ENCODE assay signal across 19 mouse cellular contexts in genomic region chr9:71586408-71586807, GRCm38 (mm10). TPM values are rescaled to one million over a fixed set of nuclear protein-coding genes. Genes with fewer than 3 reads are reported as not detected.
A peak's percentile ranks its signal among the peaks of the same experiment; 100 is the strongest.
DNase-seq lines count a peak whose midpoint lies in the region; ATAC-seq lines count a peak whose summit lies in the region.
"Had no signal": no experiment of that assay in that cellular context is flagged by ENCODE, and none has a peak within 500 bp of the region (broad histone marks: within the 10 kb centered on the region; RNA-seq: fewer than 3 reads in every experiment).

No protein-coding gene starts in this region.

- H3K9me3 ChIP-seq in intestine, embryonic 16.5 days (ENCODE audit: control insufficient read depth, low read length): no peaks in the 10 kb centered on the region
- no peaks in the 10 kb centered on the region for H3K9me3 ChIP-seq in intestine, embryonic 15.5 days
- H3K9me3 ChIP-seq: heart, embryonic 15.5 days; liver, embryonic 13.5 days; neural tube, embryonic 15.5 days had no signal

- H3K4me1 ChIP-seq in intestine, embryonic 16.5 days (ENCODE audit: control insufficient read depth, insufficient read depth, low read length): no peaks in the 10 kb centered on the region
- 0 out of 2 replicates have a peak, but pooled peaks cover 2% of the 10 kb centered on the region for H3K4me1 ChIP-seq in intestine, embryonic 15.5 days (replicated peaks)
- H3K4me1 ChIP-seq: hindbrain, embryonic 13.5 days; limb, embryonic 12.5 days; midbrain, embryonic 12.5 days; neural tube, embryonic 15.5 days had no signal

- H3K27me3 ChIP-seq in intestine, embryonic 16.5 days (replicated peaks; ENCODE audit: control insufficient read depth, insufficient read depth, low read length): no peaks in the 10 kb centered on the region
- H3K27me3 ChIP-seq in intestine, embryonic 15.5 days (replicated peaks): no peaks in the 10 kb centered on the region
- H3K27me3 ChIP-seq: heart, embryonic 15.5 days had no signal

- no peak overlapping the region for H3K4me3 ChIP-seq in intestine, embryonic 16.5 days (ENCODE audit: low read length)
- no peak overlapping the region for H3K4me3 ChIP-seq in intestine, embryonic 15.5 days (replicated peaks)
- H3K4me3 ChIP-seq: heart, embryonic 15.5 days; hindbrain, embryonic 13.5 days; limb, embryonic 12.5 days; liver, embryonic 13.5 days; midbrain, embryonic 12.5 days; neural tube, embryonic 15.5 days had no signal

- no peak overlapping the region for H3K9ac ChIP-seq in intestine, embryonic 16.5 days (ENCODE audit: low read depth, low read length)
- no peak overlapping the region for H3K9ac ChIP-seq in intestine, embryonic 15.5 days
- H3K9ac ChIP-seq: heart, embryonic 15.5 days; hindbrain, embryonic 13.5 days; limb, embryonic 12.5 days; liver, embryonic 13.5 days; midbrain, embryonic 12.5 days; neural tube, embryonic 15.5 days had no signal

- 46% methylated on average over 3 of the region's 3 CpGs for WGBS in intestine, embryonic 16.5 days
- 35% methylated on average over 3 of the region's 3 CpGs for WGBS in intestine, embryonic 15.5 days

- H3K27ac ChIP-seq in intestine, embryonic 16.5 days (ENCODE audit: low read length): no peak overlapping the region
- H3K27ac ChIP-seq in intestine, embryonic 15.5 days: no peak overlapping the region
- H3K27ac ChIP-seq: heart, embryonic 15.5 days; hindbrain, embryonic 13.5 days; limb, embryonic 12.5 days; liver, embryonic 13.5 days; midbrain, embryonic 12.5 days; neural tube, embryonic 15.5 days had no signal

- H3K36me3 ChIP-seq in intestine, embryonic 16.5 days (ENCODE audit: control insufficient read depth, insufficient read depth, low read length): no peaks in the 10 kb centered on the region
- no peaks in the 10 kb centered on the region for H3K36me3 ChIP-seq in intestine, embryonic 15.5 days
- H3K36me3 ChIP-seq: hindbrain, embryonic 13.5 days; liver, embryonic 13.5 days; midbrain, embryonic 12.5 days; neural tube, embryonic 15.5 days had no signal

- 0 out of 2 replicates have a peak, but pooled peaks have one; percentile 45 for ATAC-seq in intestine, embryonic 16.5 days
- ATAC-seq in intestine, embryonic 15.5 days: no peak
- ATAC-seq: forebrain, embryonic 14.5 days had no signal

- DNase-seq in kidney, adult 9 months: peak; percentile 26
- peak; percentile 75 to 82 for DNase-seq in lung, adult 18-20 months
- DNase-seq in lung, postnatal 4 days: peak; percentile 58 to 70
- DNase-seq in natural killer cell, adult 2 months (ENCODE audit: low spot score in 2 of 2): no peak
- DNase-seq in right cerebral cortex, postnatal 4 days: no peak
- DNase-seq: adrenal gland, postnatal 10 days; B cell, adult 2 months; cerebellum, adult 11 months; cerebellum, postnatal 14 days; liver, embryonic 13.5 days; thymus, adult 2 months had no signal

- H3K4me2 ChIP-seq in intestine, embryonic 16.5 days (ENCODE audit: low read depth, low read length): no peak overlapping the region
- no peak overlapping the region for H3K4me2 ChIP-seq in intestine, embryonic 15.5 days (replicated peaks)
- H3K4me2 ChIP-seq: heart, embryonic 15.5 days; hindbrain, embryonic 13.5 days; limb, embryonic 12.5 days; liver, embryonic 13.5 days; midbrain, embryonic 12.5 days; neural tube, embryonic 15.5 days had no signal

RNA-seq across cellular contexts. Expression of gene Myzap, which starts 5.8 kb away (rescaled TPM):
- 7.9 and 8.9 TPM in 2 replicates for polyA plus RNA-seq in intestine, embryonic 16.5 days (2015; fragmentation: Nextera tagmentation; extraction: Ambion mirVana)
- 8.5 and 8.8 TPM in 2 replicates for polyA plus RNA-seq in intestine, embryonic 15.5 days (2015; fragmentation: Nextera tagmentation; extraction: Ambion mirVana)

Comparison
In these comparisons a context has a peak if more than half of its experiments do, and no peak if none do; other contexts are left out.
1. DNase-seq: peak in kidney, adult 9 months (single experiment), lung, adult 18-20 months (2 of 2) and lung, postnatal 4 days (2 of 2); none in natural killer cell, adult 2 months (0 of 2) and right cerebral cortex, postnatal 4 days (single experiment).